Mouse (Mus musculus) neural tube, embryonic 14.5 days (tissue): ENCODE results near the gene Tfeb. TPM values are rescaled to one million over a fixed set of nuclear protein-coding genes. Genes with fewer than 3 reads are reported as not detected.

Experiments used
- ATAC-seq: fragments of 200-750 bp; cut with Nextera tagmentation; 2 replicates; pipeline ENCODE4 v1.8.0; 2017; ENCODE audit warnings: low read depth, mild to moderate bottlenecking, moderate TSS enrichment, moderate library complexity
- H3K27ac ChIP-seq: fragments of 300-500 bp; sonication (generic); 2 replicates; pipeline ENCODE4 v1.5.1; 2014; ENCODE audit warnings: low read depth, mild to moderate bottlenecking, control low read depth, low read length, moderate library complexity, mixed read lengths
- H3K27me3 ChIP-seq: fragments of 300-500 bp; sonication (generic); 2 replicates; pipeline ENCODE4 v1.6.1; 2014; ENCODE audit warnings: low read length; ENCODE audit not compliant: control insufficient read depth, insufficient read depth
- H3K36me3 ChIP-seq: fragments of 300-500 bp; sonication (generic); 2 replicates; pipeline ENCODE4 v1.6.1; 2014; ENCODE audit warnings: low read length, mixed read lengths; ENCODE audit not compliant: control insufficient read depth, insufficient read depth
- H3K4me1 ChIP-seq: fragments of 300-500 bp; sonication (generic); 2 replicates; pipeline ENCODE4 v1.6.1; 2014; ENCODE audit warnings: low read length; ENCODE audit not compliant: control insufficient read depth, insufficient read depth
- H3K4me2 ChIP-seq: fragments of 300-500 bp; sonication (generic); 2 replicates; pipeline ENCODE4 v1.6.1; 2014; ENCODE audit warnings: mild to moderate bottlenecking, low read depth, low read length, control low read depth
- H3K4me3 ChIP-seq: fragments of 300-500 bp; sonication (generic); 2 replicates; pipeline ENCODE4 v1.5.1; 2014; ENCODE audit warnings: low read depth, low read length, control low read depth, mixed read lengths
- H3K9ac ChIP-seq: fragments of 300-500 bp; sonication (generic); replicated peaks from 2 replicates; pipeline ENCODE4 v1.6.1; 2014; ENCODE audit warnings: low read depth, mild to moderate bottlenecking, control low read depth, low read length, mixed read lengths
- H3K9me3 ChIP-seq: fragments of 300-500 bp; sonication (generic); 2 replicates; pipeline ENCODE4 v1.6.1; 2016; ENCODE audit warnings: low read length; ENCODE audit not compliant: control insufficient read depth
- WGBS: fragments of 180-500 bp; shearing (Covaris S2); extraction: QIAGEN DNeasy Blood & Tissue Kit; methylation state at CpG from one replicate; pipeline ENCODE4 v1.1.7; 2014; 5-methylcytosine and 5-hydroxymethylcytosine counted together
- polyA plus RNA-seq: library from polyadenylated mRNA; unstranded; fragments of >200 nt; fragmentation: Nextera tagmentation; extraction: Ambion mirVana; gene quantifications from 2 replicates; pipeline ENCODE4 v1.2.1, GENCODE M21; 2014

Tfeb gene
- polyA plus RNA-seq, 1 experiment from 2014 or later: 1.8 TPM

GRCm38 (mm10) chr17:47803662-47804061, 66.8 kb downstream of the Tfeb start:
- no peak overlapping the region for H3K9ac ChIP-seq
- H3K9me3 ChIP-seq: no peaks in the 10 kb centered on the region
- WGBS: 85% methylated on average over 4 of the region's 4 CpGs
- H3K27me3 ChIP-seq: no peaks in the 10 kb centered on the region
- no peak overlapping the region for H3K4me3 ChIP-seq
- H3K36me3 ChIP-seq: no peaks in the 10 kb centered on the region
- H3K4me2 ChIP-seq: no peak overlapping the region
- H3K4me1 ChIP-seq: no peaks in the 10 kb centered on the region
- H3K27ac ChIP-seq: no peak overlapping the region
- ATAC-seq: no peak

GRCm38 (mm10) chr17:47805047-47805835, 68.4 kb downstream of the Tfeb start:
- Histone ChIP-seq H3K27me3 (no peaks in the 10 kb centered on the region), H3K9ac (no peak overlapping the region), H3K9me3 (no peaks in the 10 kb centered on the region), H3K36me3 (no peaks in the 10 kb centered on the region), H3K4me3 (no peak overlapping the region), H3K4me1 (no peaks in the 10 kb centered on the region), H3K27ac (no peak overlapping the region), H3K4me2 (no peak overlapping the region)
- WGBS: 40% methylated on average over 13 of the region's 13 CpGs
- no peak for ATAC-seq

- Histone ChIP-seq H3K4me2 (no peak overlapping the region), H3K27me3 (no peaks in the 10 kb centered on the region; the same call in 1 of the 2 replicates), H3K4me1 (no peaks in the 10 kb centered on the region), H3K9me3 (no peaks in the 10 kb centered on the region), H3K27ac (no peak overlapping the region), H3K4me3 (no peak overlapping the region), H3K36me3 (no peaks in the 10 kb centered on the region), H3K9ac (no peak overlapping the region)
- 55% methylated on average over 9 of the region's 9 CpGs for WGBS
- ATAC-seq: no peak
Observed at GRCm38 (mm10) chr17:47806230-47806629, 69.4 kb downstream of the Tfeb start.

- peak; percentile 47; the same call in 1 of the 2 replicates for ATAC-seq
- H3K4me2 ChIP-seq: no peak overlapping the region
- no peak overlapping the region for H3K9ac ChIP-seq
- H3K27me3 ChIP-seq: no peaks in the 10 kb centered on the region; the same call in none of the 2 replicates
- H3K9me3 ChIP-seq: no peaks in the 10 kb centered on the region
- H3K4me3 ChIP-seq: no peak overlapping the region
- H3K36me3 ChIP-seq: no peaks in the 10 kb centered on the region
- 12% methylated on average over 15 of the region's 15 CpGs for WGBS
- H3K4me1 ChIP-seq: no peaks in the 10 kb centered on the region
- no peak overlapping the region for H3K27ac ChIP-seq
Observed at GRCm38 (mm10) chr17:47811265-47811800, 74.5 kb downstream of the Tfeb start.

- H3K27ac ChIP-seq: no peak overlapping the region
- H3K4me2 ChIP-seq: no peak overlapping the region
- ATAC-seq: no peak
- 78% methylated on average over 6 of the region's 6 CpGs for WGBS
- H3K4me3 ChIP-seq: no peak overlapping the region
- H3K27me3 ChIP-seq: no peaks in the 10 kb centered on the region; the same call in none of the 2 replicates
- no peaks in the 10 kb centered on the region for H3K4me1 ChIP-seq
- no peak overlapping the region for H3K9ac ChIP-seq
- H3K36me3 ChIP-seq: no peaks in the 10 kb centered on the region
- H3K9me3 ChIP-seq: no peaks in the 10 kb centered on the region
Observed at GRCm38 (mm10) chr17:47812200-47812599, 75.4 kb downstream of the Tfeb start.

GRCm38 (mm10) chr17:47813616-47814015, 76.8 kb downstream of the Tfeb start:
- H3K4me1 ChIP-seq: no peaks in the 10 kb centered on the region
- H3K4me2 ChIP-seq: no peak overlapping the region
- H3K27me3 ChIP-seq: no peaks in the 10 kb centered on the region; the same call in none of the 2 replicates
- WGBS: 56% methylated on average over 5 of the region's 5 CpGs
- no peak overlapping the region for H3K27ac ChIP-seq
- no peak for ATAC-seq
- H3K9me3 ChIP-seq: no peaks in the 10 kb centered on the region
- no peaks in the 10 kb centered on the region for H3K36me3 ChIP-seq
- H3K9ac ChIP-seq: no peak overlapping the region
- H3K4me3 ChIP-seq: no peak overlapping the region

GRCm38 (mm10) chr17:47814496-47814895, 77.7 kb downstream of the Tfeb start:
- WGBS: 22% methylated on average over 6 of the region's 6 CpGs
- Histone ChIP-seq H3K4me3 (no peak overlapping the region), H3K4me2 (no peak overlapping the region), H3K36me3 (no peaks in the 10 kb centered on the region), H3K9me3 (no peaks in the 10 kb centered on the region), H3K27ac (no peak overlapping the region), H3K27me3 (no peaks in the 10 kb centered on the region; the same call in none of the 2 replicates), H3K9ac (no peak overlapping the region), H3K4me1 (no peaks in the 10 kb centered on the region)
- no peak for ATAC-seq

- no peak for ATAC-seq
Observed at GRCm38 (mm10) chr17:47815446-47815845, 78.6 kb downstream of the Tfeb start.

GRCm38 (mm10) chr17:47818038-47818725, 81.4 kb downstream of the Tfeb start:
- Histone ChIP-seq H3K9ac (no peak overlapping the region), H3K4me3 (no peak overlapping the region), H3K4me2 (no peak overlapping the region), H3K4me1 (no peaks in the 10 kb centered on the region), H3K36me3 (no peaks in the 10 kb centered on the region), H3K27ac (no peak overlapping the region), H3K27me3 (no peaks in the 10 kb centered on the region; the same call in 1 of the 2 replicates), H3K9me3 (no peaks in the 10 kb centered on the region)
- ATAC-seq: no peak
- 69% methylated on average over 13 of the region's 13 CpGs for WGBS

More at GRCm38 (mm10) chr17:47815446-47815845, 78.6 kb downstream of the Tfeb start:
- Histone ChIP-seq H3K9ac (no peak overlapping the region), H3K4me3 (no peak overlapping the region), H3K9me3 (no peaks in the 10 kb centered on the region), H3K4me2 (no peak overlapping the region), H3K4me1 (no peaks in the 10 kb centered on the region), H3K27ac (no peak overlapping the region), H3K27me3 (no peaks in the 10 kb centered on the region; the same call in none of the 2 replicates), H3K36me3 (no peaks in the 10 kb centered on the region)
- WGBS: 34% methylated on average over 10 of the region's 10 CpGs
